Mouse (Mus musculus): Measurements from ENCODE around the gene Pard3.

Pard3 gene

DNA sequence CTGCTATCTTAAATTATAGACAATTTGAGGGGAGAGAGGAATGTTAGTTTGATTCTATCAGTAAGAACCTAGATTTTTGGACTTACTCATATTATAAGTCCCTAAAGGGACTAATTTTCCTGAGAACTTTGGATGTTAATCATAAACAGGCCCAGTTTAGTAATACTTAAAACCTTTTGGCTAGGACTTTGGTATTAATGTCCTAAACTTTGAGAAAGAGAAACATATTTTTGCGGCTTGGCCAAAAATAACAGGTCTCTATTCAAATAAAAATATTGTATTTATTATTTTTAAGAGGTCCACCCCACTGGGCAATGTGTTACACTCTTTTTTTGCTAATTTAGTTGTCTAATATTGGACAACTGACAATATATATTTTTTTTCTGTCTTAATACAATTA is 271.5 kb downstream of the Pard3 start:
- DNase-seq (ENCODE audit: low read depth, low spot score), result no peak

DNA sequence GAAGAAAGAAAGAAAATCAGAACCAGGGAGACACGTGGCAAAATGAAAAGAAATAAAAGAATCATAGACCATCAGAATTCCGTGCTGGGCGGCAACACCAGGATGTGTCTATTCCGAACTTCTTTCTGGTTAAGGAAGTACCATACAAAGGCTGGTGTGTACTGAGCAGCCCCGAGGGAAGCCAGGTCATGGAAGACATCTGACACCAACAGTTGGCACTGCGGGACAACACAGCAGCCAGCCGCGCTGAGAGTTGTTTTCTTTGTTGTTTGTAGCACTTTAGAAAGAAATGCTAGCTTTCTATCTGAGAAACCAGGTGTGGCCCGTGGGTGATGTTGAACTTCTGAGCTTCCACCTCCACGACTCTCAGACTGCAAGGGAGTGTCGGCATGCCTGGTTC is 274.5 kb downstream of the Pard3 start:
- peak; percentile 29 for DNase-seq (ENCODE audit: low read depth, low spot score)

DNA sequence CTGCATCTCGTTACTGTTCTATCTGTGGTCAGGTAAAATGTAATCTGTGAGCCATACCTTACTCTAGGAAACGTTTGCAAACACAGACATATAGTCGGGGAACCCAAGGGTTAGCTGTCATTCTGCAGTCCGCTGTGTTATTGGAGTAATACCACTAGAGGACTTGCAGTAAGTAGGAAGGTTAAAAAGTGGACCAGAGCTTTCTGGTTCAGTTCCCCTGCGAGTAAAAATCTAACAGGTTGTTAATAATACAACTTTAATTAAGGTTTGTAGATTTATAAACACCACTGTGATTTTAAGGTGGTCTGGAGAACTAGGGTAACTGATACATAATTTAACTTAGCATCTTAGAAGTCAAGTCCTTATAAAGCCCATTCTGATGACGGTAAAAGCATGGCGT is 277.4 kb downstream of the Pard3 start:
- DNase-seq (ENCODE audit: low read depth, low spot score), result no peak

DNA sequence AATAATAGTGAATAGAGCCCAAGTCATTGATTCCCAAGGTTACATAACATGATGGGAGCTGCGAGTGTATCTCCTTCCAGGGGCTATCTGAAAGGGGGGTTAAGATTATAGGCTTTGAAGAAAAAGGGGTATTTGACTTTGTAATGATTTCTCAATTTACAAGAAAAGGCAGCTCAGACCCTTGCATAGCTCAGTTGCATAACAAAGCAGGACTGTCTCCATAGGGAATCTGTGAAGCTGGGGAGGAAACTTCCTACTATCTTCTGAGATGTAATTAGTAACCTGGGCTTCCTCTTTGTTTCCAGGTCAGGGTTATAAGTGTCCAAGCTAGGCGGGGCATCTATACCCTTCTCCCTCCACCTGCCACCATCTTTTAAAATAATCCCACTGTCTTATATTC is 279.4 kb downstream of the Pard3 start:
- DNase-seq (ENCODE audit: low read depth, low spot score), result peak; percentile 64

DNA sequence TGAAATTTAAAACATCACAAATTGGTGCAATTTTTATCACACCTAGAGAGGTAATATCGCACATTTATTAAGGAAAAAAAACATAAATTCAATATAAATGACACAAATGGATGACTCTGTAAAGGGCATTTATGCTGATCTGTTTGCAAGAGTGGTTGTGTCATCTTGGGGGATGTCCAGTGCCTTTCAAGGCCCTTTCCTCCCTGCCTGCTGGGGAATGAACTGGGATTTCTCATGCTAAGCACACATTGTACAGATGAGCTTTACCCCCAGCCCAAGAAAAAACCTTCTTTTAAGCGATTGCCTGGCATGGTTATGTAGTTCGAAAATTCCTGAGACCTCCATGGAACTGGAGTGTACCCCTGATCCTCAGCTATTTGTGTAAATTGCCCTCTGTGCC is 280.7 kb downstream of the Pard3 start:
- no peak for DNase-seq (ENCODE audit: low read depth, low spot score)

DNA sequence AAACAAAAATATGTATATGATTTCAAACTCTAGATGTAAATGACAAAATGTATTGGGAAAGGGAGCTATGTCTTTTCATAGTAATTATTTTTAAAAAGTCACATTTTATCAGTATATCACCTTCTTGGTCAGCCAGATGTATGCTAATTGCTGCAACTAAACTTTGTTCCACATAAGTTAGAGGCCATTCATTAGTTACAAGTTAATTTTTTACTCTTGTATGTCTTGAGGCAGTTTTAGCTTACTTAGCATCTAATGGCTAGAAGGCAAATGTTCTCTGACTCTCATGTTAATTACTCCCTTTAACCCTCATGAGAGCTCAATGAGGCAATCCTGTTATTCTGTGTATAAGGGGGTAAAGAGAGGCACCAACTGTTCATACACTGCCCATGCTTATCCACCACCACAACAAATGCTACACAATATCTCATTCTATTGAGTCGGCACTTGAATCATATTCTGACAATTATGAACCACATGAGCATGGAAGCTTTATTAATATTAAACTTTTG is 282.3 kb downstream of the Pard3 start:
- no peak for DNase-seq (ENCODE audit: low read depth, low spot score)

DNA sequence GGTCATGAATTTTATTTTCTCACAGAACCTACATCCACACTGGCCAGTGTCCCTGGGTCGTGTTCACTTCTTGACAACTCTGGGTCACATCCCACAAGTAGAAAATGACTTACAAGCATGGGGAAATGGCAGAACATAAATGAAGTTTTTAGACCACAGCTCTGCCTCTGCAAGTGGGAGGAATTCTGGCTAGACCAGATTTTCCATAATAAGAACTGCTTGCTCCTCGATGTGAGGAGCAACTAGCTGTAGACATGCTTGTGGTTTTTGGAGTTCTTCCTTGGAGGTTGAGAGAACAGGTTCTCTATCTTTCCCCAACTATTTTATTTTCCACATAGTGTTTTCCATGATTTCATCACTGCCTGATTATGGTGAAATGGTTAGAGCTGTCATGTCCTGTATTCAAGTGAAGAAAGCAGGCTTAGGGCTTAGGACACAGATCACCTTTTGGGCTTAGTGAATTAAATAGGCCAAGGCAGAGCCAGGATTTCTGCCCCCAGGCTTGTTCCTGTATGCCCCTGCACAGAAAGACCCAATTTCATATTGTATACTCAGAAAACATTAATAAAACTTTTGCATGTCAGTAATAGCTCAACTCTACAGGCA is 284.3 kb downstream of the Pard3 start:
- DNase-seq (ENCODE audit: low read depth, low spot score), result no peak

DNA sequence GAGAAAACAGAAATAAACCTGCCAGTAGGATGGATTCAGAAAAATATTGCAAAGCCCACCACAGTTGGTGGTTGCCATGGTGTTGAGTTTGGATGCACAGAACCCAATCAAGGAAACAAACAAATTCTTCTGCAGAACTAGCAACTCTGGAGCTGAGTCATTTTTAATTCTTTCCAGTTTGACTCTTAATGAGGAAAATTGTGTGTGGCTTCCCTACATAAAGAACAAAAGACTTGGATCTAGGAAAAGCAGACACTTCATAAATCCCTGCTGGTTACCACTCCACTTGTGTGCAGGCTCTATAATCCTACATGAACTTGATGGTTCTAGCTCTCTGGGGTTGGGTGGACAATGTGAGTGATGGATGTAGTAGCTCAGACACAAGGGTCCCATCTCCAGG is 298.1 kb downstream of the Pard3 start:
- DNase-seq (ENCODE audit: low read depth, low spot score), result no peak

DNA sequence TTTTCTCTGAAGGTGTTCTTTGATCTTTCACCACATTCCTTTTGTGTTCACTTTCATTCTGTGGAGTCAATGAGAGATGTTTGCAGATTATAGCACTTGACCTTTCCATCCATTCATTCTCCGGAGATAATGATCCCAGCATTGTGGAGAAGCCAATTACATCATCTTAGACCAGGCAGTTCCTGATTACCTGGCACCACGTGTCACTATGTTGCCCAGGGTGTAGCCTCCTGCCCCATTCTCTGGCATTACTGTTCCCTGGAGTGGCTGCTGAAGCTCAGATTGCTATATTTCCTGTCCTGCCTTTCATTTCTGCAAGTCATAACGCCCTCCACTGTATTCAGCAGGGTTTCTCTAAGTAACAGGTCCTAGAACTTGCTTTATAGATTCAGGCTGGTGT is 304.7 kb downstream of the Pard3 start:
- DNase-seq (ENCODE audit: low read depth, low spot score), result peak; percentile 48

DNA sequence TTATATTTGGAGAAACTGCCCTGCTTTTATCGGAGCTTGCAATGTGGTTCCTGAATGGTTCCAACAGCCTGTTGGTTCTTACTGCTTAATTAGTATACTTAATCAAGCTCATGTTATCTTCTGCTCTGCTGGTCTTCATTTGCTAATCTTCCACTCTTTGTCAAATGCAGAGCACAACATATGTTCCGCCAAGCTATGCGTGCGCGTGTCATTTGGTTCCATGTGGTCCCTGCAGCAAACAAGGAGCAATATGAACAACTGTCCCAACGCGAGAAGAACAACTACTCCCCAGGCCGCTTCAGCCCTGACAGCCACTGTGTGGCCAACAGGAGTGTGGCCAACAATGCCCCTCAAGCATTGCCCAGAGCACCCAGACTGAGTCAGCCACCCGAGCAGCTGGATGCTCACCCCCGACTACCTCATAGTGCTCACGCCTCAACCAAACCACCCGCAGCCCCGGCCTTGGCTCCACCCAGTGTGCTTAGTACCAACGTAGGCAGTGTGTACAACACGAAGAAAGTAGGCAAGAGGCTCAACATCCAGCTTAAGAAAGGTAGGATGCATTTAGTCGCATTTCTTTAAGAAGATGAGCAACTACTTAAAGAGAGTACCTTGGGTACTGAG is 307.7 kb downstream of the Pard3 start:
- DNase-seq (ENCODE audit: low read depth, low spot score), result peak; percentile 13

DNA sequence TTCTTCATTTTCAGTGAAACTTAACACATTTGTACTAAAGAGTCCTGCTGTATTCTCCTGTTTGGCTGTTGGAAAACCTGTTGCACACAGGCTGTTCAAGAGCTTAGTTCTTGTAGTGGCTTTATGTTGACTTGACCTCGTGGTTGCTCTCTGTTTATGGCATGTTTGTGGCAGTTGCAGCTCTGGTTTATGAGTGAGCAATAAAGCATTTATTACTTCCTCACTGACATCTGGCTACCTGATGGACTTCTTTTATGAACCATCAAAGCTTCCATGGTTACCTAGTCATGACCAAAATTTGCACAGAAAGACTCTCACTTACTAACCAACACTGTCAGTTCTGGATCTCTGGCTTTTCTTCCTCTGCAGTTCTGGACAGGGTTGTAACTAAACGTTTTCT is 314.1 kb downstream of the Pard3 start:
- DNase-seq (ENCODE audit: low read depth, low spot score), result no peak

DNA sequence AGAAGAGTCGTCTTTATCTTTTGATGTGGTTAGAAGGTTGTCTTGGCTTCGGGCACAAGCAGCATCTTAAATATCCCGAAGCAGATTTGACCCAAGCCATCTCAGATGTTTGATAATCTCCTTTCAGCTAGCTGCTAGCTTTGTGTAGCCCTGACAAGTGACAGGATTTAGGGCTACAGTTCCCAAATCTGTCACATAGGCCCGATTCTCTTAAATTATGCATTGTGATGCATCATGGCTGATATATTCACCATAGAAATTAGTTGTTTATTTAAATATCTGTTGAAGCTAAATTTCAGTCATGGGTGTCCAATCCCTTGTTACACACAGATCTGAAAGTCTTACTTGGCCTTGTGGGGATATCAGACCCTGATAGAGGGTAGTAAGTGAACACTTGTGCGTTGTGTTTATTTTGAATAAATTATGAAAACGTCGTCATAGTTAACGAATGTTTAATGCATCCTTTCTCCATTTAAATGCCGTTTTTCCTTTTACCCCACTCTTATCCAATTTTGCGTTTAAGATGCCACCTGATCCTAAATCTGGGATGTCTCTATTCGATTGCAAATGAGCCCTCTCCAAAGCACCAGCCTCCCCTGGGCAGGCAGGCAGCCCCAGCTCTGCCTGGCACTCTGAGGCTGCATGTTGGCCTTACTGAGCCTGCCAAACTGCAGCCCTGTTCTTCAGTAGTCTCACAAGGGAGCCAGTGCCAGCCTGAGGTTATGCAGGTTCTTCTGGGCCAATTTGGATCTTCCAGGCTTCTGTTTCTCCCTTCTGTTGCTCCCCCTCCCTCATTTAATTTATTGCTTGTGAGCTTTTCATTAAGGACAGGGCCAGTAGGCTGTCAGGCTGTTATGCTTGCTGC is 315.5 kb downstream of the Pard3 start:
- no peak for DNase-seq (ENCODE audit: low read depth, low spot score)

DNA sequence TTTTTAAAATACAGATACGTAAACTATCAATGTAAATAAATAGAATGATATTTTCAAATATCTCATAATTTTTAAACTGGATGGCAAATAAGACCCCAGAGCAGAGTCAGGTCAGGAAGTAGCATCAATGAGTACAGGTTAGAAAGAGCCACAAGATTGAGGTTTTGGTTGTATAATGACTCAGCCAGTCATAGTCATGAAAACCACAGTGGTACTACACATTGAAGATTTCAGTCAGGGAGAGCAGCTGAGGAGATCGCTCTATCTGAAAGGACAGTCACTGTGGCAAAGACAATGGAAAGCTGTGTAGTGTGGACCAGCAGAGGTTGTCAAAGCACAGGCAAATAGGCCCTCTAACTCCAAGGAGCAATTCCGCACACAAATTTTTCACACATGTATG is 317.6 kb downstream of the Pard3 start:
- DNase-seq (ENCODE audit: low read depth, low spot score), result no peak

DNA sequence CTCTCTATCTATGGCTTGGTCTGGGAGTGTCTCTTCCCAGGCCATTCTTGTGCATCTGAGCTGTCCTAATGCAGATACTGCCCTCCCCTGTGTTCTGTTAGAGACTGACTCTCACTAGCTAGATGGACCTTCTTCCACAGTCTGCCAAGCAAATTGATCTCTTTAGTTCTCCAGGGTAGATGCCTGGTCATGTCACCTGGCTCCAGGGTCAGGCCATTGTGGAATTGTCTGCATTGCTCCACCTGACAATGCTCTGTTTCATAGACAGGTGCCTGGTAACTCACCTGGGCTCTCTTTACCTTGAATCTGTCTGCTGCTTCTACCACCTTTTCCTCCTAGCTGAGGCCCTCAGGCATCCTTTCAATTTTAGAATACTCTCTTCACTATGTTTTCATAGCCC is 329.0 kb downstream of the Pard3 start:
- DNase-seq (ENCODE audit: low read depth, low spot score), result no peak

DNA sequence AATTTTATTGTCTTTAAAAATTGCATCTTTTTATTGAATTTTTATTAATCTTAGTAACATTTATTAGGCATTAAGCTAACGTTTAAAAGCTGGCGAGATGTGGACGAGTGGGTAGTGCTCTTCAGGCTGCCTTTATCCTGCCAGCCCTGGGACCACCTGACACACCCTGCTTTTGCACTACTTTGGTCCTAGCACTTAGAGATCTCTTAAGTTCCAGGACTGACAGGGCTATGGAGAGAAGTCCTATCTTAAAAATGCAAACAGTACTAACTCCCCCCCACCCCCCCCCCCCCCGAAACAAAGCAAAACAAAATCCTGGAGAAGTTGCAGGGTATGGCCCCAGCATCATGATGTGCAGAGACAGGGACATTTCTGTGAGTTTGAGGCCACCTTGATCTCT is 331.8 kb downstream of the Pard3 start:
- DNase-seq (ENCODE audit: low read depth, low spot score), result no peak

DNA sequence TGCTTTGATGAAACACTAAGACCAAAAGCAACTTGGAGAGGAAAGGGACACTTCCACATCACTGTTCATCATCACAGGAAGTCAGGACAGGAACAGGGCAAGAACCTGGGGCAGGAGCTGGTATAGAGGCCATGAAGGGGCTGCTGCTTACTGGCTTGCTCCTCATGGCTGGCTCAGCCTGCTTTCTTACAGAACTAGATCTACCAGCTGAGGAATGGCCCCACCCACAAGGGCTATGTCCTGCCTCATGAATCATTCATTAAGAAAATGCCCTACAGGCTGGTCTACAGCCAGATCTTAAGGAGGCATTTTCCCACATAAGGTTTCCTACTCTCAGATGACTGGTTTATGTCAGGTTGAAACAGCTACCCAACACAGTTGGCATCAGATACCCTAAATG is 342.1 kb downstream of the Pard3 start:
- peak; percentile 43 for DNase-seq (ENCODE audit: low read depth, low spot score)

DNA sequence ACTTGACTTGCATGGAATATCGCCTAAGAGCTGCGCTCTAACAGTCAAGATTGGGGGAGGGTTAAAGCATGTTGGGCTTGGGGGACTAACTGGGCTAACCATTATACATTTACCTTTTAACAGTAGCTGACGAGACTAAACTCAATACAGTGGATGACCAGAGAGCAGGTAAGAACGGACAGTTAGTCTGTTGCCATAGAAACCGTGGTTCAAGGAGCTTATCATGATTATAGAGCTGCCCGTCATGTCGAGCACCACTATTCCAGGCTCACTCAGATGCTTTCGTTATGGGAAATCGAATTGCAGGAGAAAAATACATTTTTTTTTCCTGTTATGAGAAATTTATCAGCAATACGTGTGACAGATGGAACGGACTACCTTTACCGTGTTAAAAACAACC is 346.9 kb downstream of the Pard3 start:
- no peak for DNase-seq (ENCODE audit: low read depth, low spot score)

DNA sequence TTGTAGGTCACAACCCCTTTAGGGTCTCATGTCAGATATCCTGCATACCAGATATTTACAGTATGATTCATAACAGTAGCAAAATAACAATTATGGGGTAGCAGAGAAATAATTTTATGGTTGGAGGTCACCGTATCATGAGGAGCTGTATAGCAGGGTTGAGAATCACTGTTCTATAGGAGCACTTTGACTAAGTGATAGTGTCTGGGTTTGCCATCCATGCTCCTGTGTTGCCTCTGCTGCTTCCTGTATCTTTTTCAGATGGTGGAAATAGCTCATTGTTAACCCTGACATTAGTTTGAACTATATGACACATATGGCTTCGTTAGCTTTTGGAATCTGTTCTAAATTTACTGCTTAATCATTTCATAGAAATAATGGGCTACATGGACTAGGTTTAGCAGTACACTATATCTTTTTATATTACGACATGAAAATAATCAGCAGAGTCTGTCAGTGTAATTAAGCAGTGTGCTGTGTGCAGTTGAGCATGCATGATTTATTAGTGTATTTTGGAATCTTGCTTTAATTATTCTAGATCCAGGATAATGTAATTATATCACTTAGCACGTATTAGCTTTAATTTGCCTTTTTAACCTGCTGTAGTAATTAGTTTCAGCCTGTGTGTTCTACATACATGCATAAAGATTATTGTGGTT is 347.6 kb downstream of the Pard3 start:
- DNase-seq (ENCODE audit: low read depth, low spot score), result no peak

DNA sequence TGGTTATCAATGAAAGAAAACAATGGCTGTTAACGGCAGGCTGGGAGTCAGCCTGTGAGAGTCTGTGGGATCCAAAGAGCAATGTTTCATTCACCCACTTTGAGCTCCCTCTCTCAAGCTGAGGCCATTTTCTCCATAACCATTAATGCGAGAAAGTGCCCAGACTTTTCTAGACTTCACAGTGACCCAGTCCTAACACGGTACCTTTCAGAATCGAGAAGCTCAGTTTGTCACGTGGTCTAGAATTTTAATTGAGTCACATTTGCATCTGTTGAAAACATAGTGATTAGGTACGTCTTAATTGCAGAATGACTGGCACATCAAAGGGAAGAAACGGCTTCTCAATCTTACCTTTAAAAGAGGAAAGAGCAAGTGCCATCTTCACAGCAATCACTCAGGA is 359.3 kb downstream of the Pard3 start:
- no peak for DNase-seq (ENCODE audit: low read depth, low spot score)

DNA sequence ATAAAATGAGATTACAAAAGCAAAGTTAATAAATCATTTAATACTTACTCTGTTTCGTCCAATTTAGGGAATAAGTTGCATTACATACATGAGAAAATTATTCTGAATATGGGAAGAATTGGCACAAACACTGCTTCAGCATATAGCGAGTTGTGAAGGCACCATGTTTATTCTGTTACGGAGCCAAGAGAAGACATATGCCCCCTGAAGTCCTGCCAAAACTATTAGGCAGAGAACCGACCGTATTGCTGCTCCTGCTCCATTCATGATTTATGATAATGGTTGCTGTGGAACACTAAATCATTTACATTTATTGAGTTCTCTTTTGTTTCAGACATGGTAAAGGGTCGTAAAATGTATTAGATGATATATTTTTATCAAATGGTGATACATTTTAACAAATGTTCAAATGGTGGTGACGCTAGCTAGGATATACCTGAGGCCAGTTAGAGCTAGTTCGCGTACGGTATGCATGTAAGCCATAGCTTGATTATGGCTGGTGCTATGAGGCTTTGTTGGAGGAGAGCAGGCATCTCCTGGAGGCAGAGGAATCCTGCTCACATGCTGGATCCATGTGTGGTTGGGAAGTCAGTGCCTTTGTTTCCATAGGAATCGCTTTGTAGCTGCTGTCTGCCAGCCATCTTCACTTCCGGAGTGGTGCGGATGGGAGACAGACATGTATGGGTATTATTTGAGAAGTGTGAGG is 360.7 kb downstream of the Pard3 start:
- DNase-seq (ENCODE audit: low read depth, low spot score), result no peak

DNA sequence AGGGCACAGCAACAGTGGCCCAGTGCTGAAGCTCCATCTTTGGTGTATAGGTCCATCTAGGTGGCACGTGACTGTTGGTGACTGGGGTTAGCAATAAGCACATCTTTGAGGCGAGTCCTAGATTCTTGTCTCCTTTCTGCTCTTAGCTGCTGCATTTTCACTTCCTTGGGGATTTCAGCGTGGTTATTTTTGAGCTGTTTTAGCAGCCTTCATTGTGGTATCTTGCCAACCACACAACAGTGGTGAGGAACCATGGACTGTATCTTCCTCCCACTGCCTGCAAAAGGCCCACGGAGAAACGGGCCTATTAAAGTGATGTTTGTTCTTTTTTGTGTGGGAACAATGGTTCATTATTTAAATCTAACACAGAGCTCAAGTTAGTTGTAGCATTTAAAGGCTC is 363.2 kb downstream of the Pard3 start:
- DNase-seq (ENCODE audit: low read depth, low spot score), result no peak

DNA sequence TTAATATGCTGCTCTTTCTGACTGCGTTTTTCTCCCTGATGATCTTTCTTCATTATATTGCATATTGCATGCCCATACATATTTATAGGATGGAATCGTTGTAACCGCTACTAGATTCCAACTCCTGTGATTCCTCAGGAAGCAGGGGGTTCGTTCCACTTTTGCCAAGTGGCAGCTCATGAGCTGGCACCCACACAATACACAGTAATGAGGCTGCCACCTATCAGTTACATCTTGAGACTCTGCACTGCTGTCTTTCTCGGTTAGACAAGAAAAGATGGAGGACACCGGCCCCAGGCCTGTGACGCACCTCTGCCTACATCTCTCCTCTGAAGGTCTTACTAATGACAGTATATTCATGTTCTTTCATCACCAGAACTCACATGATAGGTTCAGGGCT is 364.3 kb downstream of the Pard3 start:
- DNase-seq (ENCODE audit: low read depth, low spot score), result no peak

Measured in ZHBTc4 (cell line).